Mouse (Mus musculus): ENCODE measurements around the gene Nlgn3.

GRCm38 (mm10) chrX:101273875-101274738 is 24.9 kb upstream of the Nlgn3 start, which contains the start of gene Med12:
- TF ChIP-seq GATA1 (IDR thresholded peaks at IDR 0.05; ENCODE audit: borderline replicate concordance, low read length) (no peak), FLI1 (IDR thresholded peaks at IDR 0.05; ENCODE audit: low read length) (no peak)

Measured in megakaryocyte, embryonic 14.5 days (primary cell).